Mouse (Mus musculus) limb, embryonic 13.5 days (tissue): Measurements from ENCODE around the gene Vmn1r88. TPM values are rescaled to one million over a fixed set of nuclear protein-coding genes. Genes with fewer than 3 reads are reported as not detected.
A peak's percentile ranks its signal among the peaks of the same experiment; 100 is the strongest.
"Not testable (repeated sequence)": the region's sequence is repeated elsewhere in the genome, so short reads cannot be mapped to it uniquely, and the experiment has no call there.

Source experiments
- ATAC-seq: fragments of 200-750 bp; cut with Nextera tagmentation; 2 replicates; pipeline ENCODE4 v1.8.0; 2017; ENCODE audit warnings: low read depth, moderate number of reproducible peaks, moderate TSS enrichment; ENCODE audit not compliant: low FRiP score
- H3K27ac ChIP-seq: fragments of 300-500 bp; sonication (generic); 2 replicates; pipeline ENCODE4 v1.5.1; 2015; ENCODE audit warnings: inconsistent platforms, mild to moderate bottlenecking, moderate library complexity
- H3K27me3 ChIP-seq: fragments of 300-500 bp; sonication (generic); 2 replicates; pipeline ENCODE4 v1.6.1; 2015; ENCODE audit warnings: mild to moderate bottlenecking, inconsistent platforms
- H3K36me3 ChIP-seq: fragments of 300-500 bp; sonication (generic); 2 replicates; pipeline ENCODE4 v1.6.1; 2015; ENCODE audit warnings: inconsistent platforms, mild to moderate bottlenecking, moderate library complexity
- H3K4me1 ChIP-seq: fragments of 300-500 bp; sonication (generic); 2 replicates; pipeline ENCODE4 v1.6.1; 2015; ENCODE audit warnings: inconsistent platforms
- H3K4me2 ChIP-seq: fragments of 300-500 bp; sonication (generic); replicated peaks from 2 replicates; pipeline ENCODE4 v1.6.1; 2015; ENCODE audit warnings: inconsistent platforms, mild to moderate bottlenecking, moderate library complexity
- H3K4me3 ChIP-seq: fragments of 300-500 bp; sonication (generic); 2 replicates; pipeline ENCODE4 v1.5.1; 2015; ENCODE audit warnings: moderate library complexity, mild to moderate bottlenecking, inconsistent platforms
- H3K9ac ChIP-seq: fragments of 300-500 bp; sonication (generic); 2 replicates; pipeline ENCODE4 v1.6.1; 2015; ENCODE audit warnings: mild to moderate bottlenecking, inconsistent platforms
- H3K9me3 ChIP-seq: fragments of 300-500 bp; sonication (generic); 2 replicates; pipeline ENCODE4 v1.6.1; 2016; ENCODE audit warnings: inconsistent platforms
- WGBS: fragments of 180-500 bp; shearing (Covaris S2); methylation state at CpG from one replicate; pipeline ENCODE4 v1.1.7; 2015; 5-methylcytosine and 5-hydroxymethylcytosine counted together
- polyA plus RNA-seq: library from polyadenylated mRNA; unstranded; fragments of >200 nt; fragmentation: Nextera tagmentation; extraction: Ambion mirVana; gene quantifications from 2 replicates; pipeline ENCODE4 v1.2.1, GENCODE M21; 2015

The Vmn1r88 gene
- polyA plus RNA-seq: not detected in 2 replicates

GRCm38 (mm10) chr7:13159268-13159667 is at the start of gene Vmn1r88:
Gene Vmn1r88 (plus strand): TSS chr7:13159568.
- Histone ChIP-seq H3K4me1 (no peaks in the 10 kb centered on the region), H3K27me3 (no peaks in the 10 kb centered on the region), H3K9ac (no peak within 1 kb of the TSS), H3K4me2 (no peak within 1 kb of the TSS), H3K9me3 (no peaks in the 10 kb centered on the region), H3K27ac (no peak within 1 kb of the TSS), H3K36me3 (no peaks in the 10 kb centered on the region), H3K4me3 (no peak within 1 kb of the TSS)
- no peak for ATAC-seq

- no peak for ATAC-seq
- no peak within 1 kb of the TSS for H3K27ac ChIP-seq
- no peak within 1 kb of the TSS for H3K9ac ChIP-seq
- H3K27me3 ChIP-seq: no peaks in the 10 kb centered on the region
- H3K4me2 ChIP-seq: no peak within 1 kb of the TSS
- H3K4me1 ChIP-seq: no peaks in the 10 kb centered on the region
- no peaks in the 10 kb centered on the region for H3K36me3 ChIP-seq
- no peak within 1 kb of the TSS for H3K4me3 ChIP-seq
- no peaks in the 10 kb centered on the region for H3K9me3 ChIP-seq
Observed at GRCm38 (mm10) chr7:13119817-13120216, 39.6 kb upstream of the Vmn1r88 start, which contains the start of gene Vmn1r86. Gene Vmn1r86 (minus strand): TSS chr7:13119917.

GRCm38 (mm10) chr7:13123554-13124153 is 35.7 kb upstream of the Vmn1r88 start:
- under 1% methylated on average over 21 of the region's 34 CpGs for WGBS
- H3K27me3 ChIP-seq, H3K36me3 ChIP-seq, H3K27ac ChIP-seq, H3K9ac ChIP-seq, H3K9me3 ChIP-seq, H3K4me1 ChIP-seq: not testable (repeated sequence)
- ATAC-seq: peak; percentile 81
- Histone ChIP-seq H3K4me3 (peak overlapping the region; percentile 26; the same call in 1 of the 2 replicates), H3K4me2 (peak overlapping the region; percentile 56)

GRCm38 (mm10) chr7:13131856-13132255 is 27.5 kb upstream of the Vmn1r88 start:
- H3K9me3 ChIP-seq: no peaks in the 10 kb centered on the region
- H3K27ac ChIP-seq: no peak overlapping the region
- no peak overlapping the region for H3K4me2 ChIP-seq
- 91% methylated on average over 2 of the region's 2 CpGs for WGBS
- H3K9ac ChIP-seq: no peak overlapping the region
- ATAC-seq: no peak
- no peaks in the 10 kb centered on the region for H3K4me1 ChIP-seq
- H3K27me3 ChIP-seq: no peaks in the 10 kb centered on the region
- no peak overlapping the region for H3K4me3 ChIP-seq
- no peaks in the 10 kb centered on the region for H3K36me3 ChIP-seq

- Histone ChIP-seq H3K4me1 (no peaks in the 10 kb centered on the region), H3K4me2 (no peak overlapping the region), H3K4me3 (no peak overlapping the region), H3K9me3 (no peaks in the 10 kb centered on the region), H3K27ac (no peak overlapping the region), H3K36me3 (no peaks in the 10 kb centered on the region), H3K9ac (no peak overlapping the region), H3K27me3 (no peaks in the 10 kb centered on the region)
- no peak for ATAC-seq
Observed at GRCm38 (mm10) chr7:13137340-13137739, 22.0 kb upstream of the Vmn1r88 start.

GRCm38 (mm10) chr7:13140057-13140456 is 19.3 kb upstream of the Vmn1r88 start, which contains the start of gene Vmn1r87:
Gene Vmn1r87 (minus strand): TSS chr7:13140157.
- WGBS: 76% methylated on average over 1 of the region's 1 CpGs
- no peak within 1 kb of the TSS for H3K27ac ChIP-seq
- no peak for ATAC-seq

GRCm38 (mm10) chr7:13212720-13213119 is 53.4 kb downstream of the Vmn1r88 start, which contains the start of gene Vmn1r89:
Gene Vmn1r89 (plus strand): TSS chr7:13213020.
- no peak within 1 kb of the TSS for H3K27ac ChIP-seq
- H3K4me2 ChIP-seq: no peak within 1 kb of the TSS
- no peaks in the 10 kb centered on the region for H3K4me1 ChIP-seq
- H3K27me3 ChIP-seq: no peaks in the 10 kb centered on the region
- no peak within 1 kb of the TSS for H3K4me3 ChIP-seq
- H3K9ac ChIP-seq: no peak within 1 kb of the TSS
- ATAC-seq: no peak
- H3K9me3 ChIP-seq: peaks cover 2% of the 10 kb centered on the region; the same call in 1 of the 2 replicates
- H3K36me3 ChIP-seq: no peaks in the 10 kb centered on the region

More at GRCm38 (mm10) chr7:13140057-13140456, 19.3 kb upstream of the Vmn1r88 start, which contains the start of gene Vmn1r87:
- H3K4me2 ChIP-seq: no peak within 1 kb of the TSS
- no peaks in the 10 kb centered on the region for H3K4me1 ChIP-seq
- no peaks in the 10 kb centered on the region for H3K27me3 ChIP-seq
- no peaks in the 10 kb centered on the region for H3K36me3 ChIP-seq
- no peak within 1 kb of the TSS for H3K4me3 ChIP-seq
- no peak within 1 kb of the TSS for H3K9ac ChIP-seq
- no peaks in the 10 kb centered on the region for H3K9me3 ChIP-seq

Other genes starting within 250 kb of the Vmn1r88 start
- 1,044 and 1,066 TPM in 2 replicates for gene Rps5, start 237.3 kb upstream of the Vmn1r88 start, polyA plus RNA-seq
- 0.42 and 0.64 TPM in 2 replicates for gene Rnf225, start 232.2 kb upstream of the Vmn1r88 start, polyA plus RNA-seq
- gene Zfp324, start 193.7 kb upstream of the Vmn1r88 start, polyA plus RNA-seq: 12.6 and 13.6 TPM in 2 replicates
- 10.5 and 10.8 TPM in 2 replicates for gene Zfp446, start 181.7 kb upstream of the Vmn1r88 start, polyA plus RNA-seq
- gene Slc27a5, start 161.4 kb upstream of the Vmn1r88 start, polyA plus RNA-seq: 0.08 and 0.34 TPM in 2 replicates
- 316 and 329 TPM in 2 replicates for gene Trim28, start 160.5 kb upstream of the Vmn1r88 start, polyA plus RNA-seq
- gene Zbtb45, start 149.5 kb upstream of the Vmn1r88 start, polyA plus RNA-seq: 28.0 and 29.6 TPM in 2 replicates
- 127 and 133 TPM in 2 replicates for gene Chmp2a, start 124.8 kb upstream of the Vmn1r88 start, polyA plus RNA-seq
- gene Ube2m, start 121.3 kb upstream of the Vmn1r88 start, polyA plus RNA-seq: 100 and 114 TPM in 2 replicates
- gene Mzf1, start 104.8 kb upstream of the Vmn1r88 start, polyA plus RNA-seq: 3.2 and 3.8 TPM in 2 replicates
- not detected in 2 replicates for gene Vmn1r85, start 64.4 kb upstream of the Vmn1r88 start, polyA plus RNA-seq
- not detected in 2 replicates for gene Vmn1r86, start 39.7 kb upstream of the Vmn1r88 start, polyA plus RNA-seq
- gene Vmn1r87, start 19.4 kb upstream of the Vmn1r88 start, polyA plus RNA-seq: not detected in 2 replicates
- not detected in 2 replicates for gene Vmn1r89, start 53.5 kb downstream of the Vmn1r88 start, polyA plus RNA-seq
- gene Lig1, start 117.7 kb downstream of the Vmn1r88 start, polyA plus RNA-seq: 116 and 123 TPM in 2 replicates
- gene Zswim9, start 119.2 kb downstream of the Vmn1r88 start, polyA plus RNA-seq: 11.8 and 16.0 TPM in 2 replicates
- gene Pla2g4c, start 165.1 kb downstream of the Vmn1r88 start, polyA plus RNA-seq: 1.1 TPM in 2 replicates
- gene Cabp5, start 238.6 kb downstream of the Vmn1r88 start, polyA plus RNA-seq: not detected in 2 replicates